Comparison of ENCODE assay signal across 10 mouse cellular contexts in genomic region chr2:33176921-33177320, GRCm38 (mm10). TPM values are rescaled to one million over a fixed set of nuclear protein-coding genes. Genes with fewer than 3 reads are reported as not detected.
DNase-seq lines count a peak whose midpoint lies in the region; ATAC-seq lines count a peak whose summit lies in the region.
"Had no signal": no experiment of that assay in that cellular context is flagged by ENCODE, and none has a peak within 500 bp of the region (broad histone marks: within the 10 kb centered on the region; RNA-seq: fewer than 3 reads in every experiment).

No protein-coding gene starts in this region.

- H3K4me2 ChIP-seq in hindbrain, embryonic 11.5 days (replicated peaks; ENCODE audit: low read depth, low read length): no peak overlapping the region
- no peak overlapping the region for H3K4me2 ChIP-seq in hindbrain, embryonic 12.5 days (replicated peaks)
- H3K4me2 ChIP-seq in embryonic facial prominence, embryonic 14.5 days (ENCODE audit: low read depth, low read length): no peak overlapping the region
- H3K4me2 ChIP-seq in limb, embryonic 15.5 days: no peak overlapping the region

- H3K9ac ChIP-seq in hindbrain, embryonic 11.5 days (ENCODE audit: low read depth, low read length): no peak overlapping the region
- no peak overlapping the region for H3K9ac ChIP-seq in hindbrain, embryonic 12.5 days
- H3K9ac ChIP-seq in embryonic facial prominence, embryonic 14.5 days (ENCODE audit: low read depth, low read length): no peak overlapping the region
- H3K9ac ChIP-seq in limb, embryonic 15.5 days: no peak overlapping the region

- 81% methylated on average over 2 of the region's 2 CpGs for WGBS in hindbrain, embryonic 11.5 days
- 58% methylated on average over 2 of the region's 2 CpGs for WGBS in hindbrain, embryonic 12.5 days
- 31% methylated on average over 2 of the region's 2 CpGs for WGBS in embryonic facial prominence, embryonic 14.5 days
- 55% methylated on average over 2 of the region's 2 CpGs for WGBS in limb, embryonic 15.5 days

- H3K9me3 ChIP-seq in hindbrain, embryonic 11.5 days (ENCODE audit: control insufficient read depth, low read length): no peaks in the 10 kb centered on the region
- H3K9me3 ChIP-seq in hindbrain, embryonic 12.5 days (replicated peaks): no peaks in the 10 kb centered on the region
- H3K9me3 ChIP-seq in embryonic facial prominence, embryonic 14.5 days (ENCODE audit: control insufficient read depth, low read length): no peaks in the 10 kb centered on the region
- no peaks in the 10 kb centered on the region for H3K9me3 ChIP-seq in limb, embryonic 15.5 days

- H3K4me1 ChIP-seq in hindbrain, embryonic 11.5 days (replicated peaks; ENCODE audit: control insufficient read depth, insufficient read depth, low read length): peaks cover 8% of the 10 kb centered on the region
- H3K4me1 ChIP-seq in hindbrain, embryonic 12.5 days: peaks cover 34% of the 10 kb centered on the region
- peaks cover 36% of the 10 kb centered on the region for H3K4me1 ChIP-seq in embryonic facial prominence, embryonic 14.5 days (ENCODE audit: control insufficient read depth, insufficient read depth, low read length)
- peaks cover 48% of the 10 kb centered on the region for H3K4me1 ChIP-seq in limb, embryonic 15.5 days

- no peak for ATAC-seq in hindbrain, embryonic 11.5 days (ENCODE audit: low FRiP score)
- no peak for ATAC-seq in hindbrain, embryonic 12.5 days (ENCODE audit: low FRiP score)
- ATAC-seq in embryonic facial prominence, embryonic 14.5 days (ENCODE audit: low read depth): no peak
- ATAC-seq in limb, embryonic 15.5 days (ENCODE audit: insufficient number of reproducible peaks, low FRiP score, low TSS enrichment, low read depth): no peak

- 0 out of 2 replicates have a peak overlapping the region, but pooled peaks have one; percentile 42 for H3K27ac ChIP-seq in hindbrain, embryonic 11.5 days (ENCODE audit: low read depth, low read length)
- H3K27ac ChIP-seq in hindbrain, embryonic 12.5 days: no peak overlapping the region
- peak overlapping the region; percentile 70 for H3K27ac ChIP-seq in embryonic facial prominence, embryonic 14.5 days (replicated peaks; ENCODE audit: low read depth, low read length)
- peak overlapping the region; percentile 11; the same call in 1 of the 2 replicates for H3K27ac ChIP-seq in limb, embryonic 15.5 days

- H3K27me3 ChIP-seq in hindbrain, embryonic 11.5 days (ENCODE audit: control insufficient read depth, insufficient read depth, low read length): no peaks in the 10 kb centered on the region
- H3K27me3 ChIP-seq in hindbrain, embryonic 12.5 days: no peaks in the 10 kb centered on the region
- no peaks in the 10 kb centered on the region for H3K27me3 ChIP-seq in embryonic facial prominence, embryonic 14.5 days (replicated peaks; ENCODE audit: control insufficient read depth, insufficient read depth, low read length)
- H3K27me3 ChIP-seq in limb, embryonic 15.5 days: no peaks in the 10 kb centered on the region

- no peak overlapping the region for H3K4me3 ChIP-seq in hindbrain, embryonic 11.5 days (ENCODE audit: low read depth, low read length)
- H3K4me3 ChIP-seq in hindbrain, embryonic 12.5 days: no peak overlapping the region
- H3K4me3 ChIP-seq in embryonic facial prominence, embryonic 14.5 days (ENCODE audit: low read depth, low read length): no peak overlapping the region
- H3K4me3 ChIP-seq in limb, embryonic 15.5 days: no peak overlapping the region
- H3K4me3 ChIP-seq: erythroblast, embryonic 14.5 days had no signal

- DNase-seq in hindbrain, embryonic 11.5 days (ENCODE audit: low spot score): no peak
- peak; percentile 59 for DNase-seq in NIH3T3 (ENCODE audit: low read depth)
- DNase-seq in embryonic facial prominence, embryonic 14.5 days (ENCODE audit: low spot score): no peak
- DNase-seq in right cerebral cortex, postnatal 4 days: no peak
- no peak for DNase-seq in ovary, adult 18-20 months (ENCODE audit: low spot score)
- DNase-seq: adrenal gland, adult 2 months; cerebellum, adult 18-20 months had no signal

- H3K36me3 ChIP-seq in hindbrain, embryonic 11.5 days (ENCODE audit: control insufficient read depth, insufficient read depth, low read length): no peaks in the 10 kb centered on the region
- H3K36me3 ChIP-seq in hindbrain, embryonic 12.5 days: peaks cover 20% of the 10 kb centered on the region
- H3K36me3 ChIP-seq in embryonic facial prominence, embryonic 14.5 days (ENCODE audit: control insufficient read depth, insufficient read depth, low read length): no peaks in the 10 kb centered on the region
- H3K36me3 ChIP-seq in limb, embryonic 15.5 days: no peaks in the 10 kb centered on the region

RNA-seq across cellular contexts. Expression of gene Angptl2, which starts 38.9 kb away (rescaled TPM):
- 19.9 and 21.3 TPM in 2 replicates for polyA plus RNA-seq in hindbrain, embryonic 11.5 days (2014; fragmentation: Nextera tagmentation; extraction: Ambion mirVana)
- 32.8 and 35.4 TPM in 2 replicates for polyA plus RNA-seq in hindbrain, embryonic 12.5 days (2016; fragmentation: Nextera tagmentation; extraction: Ambion mirVana)
- polyA plus RNA-seq in embryonic facial prominence, embryonic 14.5 days (2014; fragmentation: Nextera tagmentation; extraction: Ambion mirVana): 57.9 and 62.6 TPM in 2 replicates
- polyA plus RNA-seq in limb, embryonic 15.5 days (2015; fragmentation: Nextera tagmentation; extraction: Ambion mirVana): 112 and 135 TPM in 2 replicates
- polyA plus RNA-seq: erythroblast, embryonic 14.5 days had no signal

RNA-seq across cellular contexts. Expression of gene Garnl3, which starts 45.5 kb away (rescaled TPM):
- 14.3 and 18.5 TPM in 2 replicates for polyA plus RNA-seq in hindbrain, embryonic 11.5 days (2014; fragmentation: Nextera tagmentation; extraction: Ambion mirVana)
- polyA plus RNA-seq in hindbrain, embryonic 12.5 days (2016; fragmentation: Nextera tagmentation; extraction: Ambion mirVana): 20.6 and 24.2 TPM in 2 replicates
- polyA plus RNA-seq in embryonic facial prominence, embryonic 14.5 days (2014; fragmentation: Nextera tagmentation; extraction: Ambion mirVana): 12.4 and 14.1 TPM in 2 replicates
- 8.5 and 8.8 TPM in 2 replicates for polyA plus RNA-seq in limb, embryonic 15.5 days (2015; fragmentation: Nextera tagmentation; extraction: Ambion mirVana)
- polyA plus RNA-seq: erythroblast, embryonic 14.5 days had no signal
